Mouse (Mus musculus) cerebellum, postnatal 10 days (tissue): ENCODE results near the gene Prpf31.
"Not testable (repeated sequence)": the region's sequence is repeated elsewhere in the genome, so short reads cannot be mapped to it uniquely, and the experiment has no call there.

Experiments used
- DNase-seq, 2 experiments: peaks; one replicate each; pipeline ENCODE4 v3.0.0; 2021; ENCODE audit warnings: mixed read lengths in 2 of 2

Gene Prpf31

DNA sequence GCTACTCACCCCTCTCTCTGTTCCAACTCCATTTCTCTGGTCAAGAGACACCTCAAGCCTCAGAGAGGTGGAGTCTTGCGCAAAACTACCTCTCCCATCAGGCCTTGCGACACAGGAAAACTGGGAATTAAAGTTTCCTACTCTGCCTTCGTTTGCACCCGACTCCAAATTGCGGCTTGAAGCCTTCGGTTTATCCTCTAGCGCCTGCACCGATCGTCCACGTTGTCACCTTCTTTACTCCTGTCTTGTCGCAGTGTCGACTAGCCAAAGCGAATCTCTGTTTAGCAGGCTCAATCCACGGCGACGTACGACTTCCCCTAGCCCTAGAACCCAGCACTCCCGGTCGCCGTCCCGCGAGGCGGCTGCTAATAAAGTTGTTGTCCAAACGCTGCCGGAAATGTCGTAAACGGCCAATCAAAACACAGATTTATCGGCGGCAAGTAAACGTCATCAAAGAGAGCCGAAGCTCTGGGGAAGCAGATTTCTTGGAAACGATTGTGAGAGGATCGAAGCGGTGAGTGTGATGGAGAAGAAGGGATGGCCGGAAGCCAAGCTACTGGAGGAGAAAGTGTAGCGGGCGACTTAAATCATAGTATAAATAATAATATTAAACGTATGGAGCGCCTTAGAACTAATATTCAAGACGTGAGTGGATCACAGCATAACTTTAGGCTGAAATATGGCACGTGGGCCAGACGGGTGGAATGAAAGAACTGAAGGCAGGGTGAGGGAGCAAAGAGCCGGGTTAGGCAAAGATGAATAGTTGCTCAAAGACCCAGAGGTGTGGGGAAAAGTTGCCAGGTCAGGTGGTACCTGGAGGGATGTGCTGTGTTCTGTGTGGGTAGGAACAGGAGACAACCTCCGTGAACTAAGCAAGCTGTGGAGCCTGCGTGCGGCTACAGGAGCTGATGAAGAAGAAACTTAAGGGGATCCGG lies at the start of gene Prpf31, which contains the start of gene Tfpt:
Prpf31 (plus strand) TSS at position 443 of the 935 bp plus-strand sequence.
Tfpt (minus strand) TSS at position 387 of the 935 bp plus-strand sequence.
- DNase-seq, result peak; percentile 94 to 95

DNA sequence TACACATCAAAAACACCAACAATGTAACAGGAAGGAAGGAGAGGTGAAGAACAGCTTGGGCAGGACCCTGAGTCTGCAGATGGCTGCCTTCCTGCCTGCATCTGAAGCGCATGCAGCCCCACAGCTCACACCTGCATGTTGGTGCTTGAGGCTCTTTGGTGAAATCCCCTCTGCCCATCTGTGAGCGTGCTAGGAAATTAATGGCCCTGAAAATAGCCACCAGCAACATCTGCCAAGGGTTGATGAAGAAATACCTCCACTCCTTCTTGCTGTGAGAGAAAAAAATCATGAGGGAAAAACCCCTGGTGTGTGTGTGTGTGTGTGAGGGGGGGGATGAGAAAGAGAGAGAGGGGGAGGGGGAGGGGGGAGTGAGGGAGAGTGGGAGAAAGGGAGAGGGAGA lies 49.8 kb upstream of the Prpf31 start:
- no peak for DNase-seq

DNA sequence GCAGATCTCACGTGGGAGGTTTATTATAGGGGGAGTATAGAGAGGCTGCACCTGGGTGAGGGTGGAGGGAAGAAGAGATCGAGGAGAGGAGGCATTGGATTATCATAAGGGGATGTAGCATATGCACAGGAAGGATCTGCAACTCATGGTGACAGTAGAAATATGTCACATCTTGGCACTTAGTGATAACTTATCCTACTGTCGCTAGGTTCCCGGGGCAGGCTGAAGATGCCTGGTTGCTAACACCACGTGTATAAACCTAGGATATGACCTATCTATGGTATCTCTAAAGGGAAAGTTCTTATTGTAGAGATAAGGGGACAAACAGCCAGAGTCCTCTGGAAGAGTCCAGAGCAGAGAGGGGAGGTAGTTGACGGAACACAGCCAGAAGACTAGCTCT lies 44.0 kb upstream of the Prpf31 start:
- DNase-seq, result no peak

DNA sequence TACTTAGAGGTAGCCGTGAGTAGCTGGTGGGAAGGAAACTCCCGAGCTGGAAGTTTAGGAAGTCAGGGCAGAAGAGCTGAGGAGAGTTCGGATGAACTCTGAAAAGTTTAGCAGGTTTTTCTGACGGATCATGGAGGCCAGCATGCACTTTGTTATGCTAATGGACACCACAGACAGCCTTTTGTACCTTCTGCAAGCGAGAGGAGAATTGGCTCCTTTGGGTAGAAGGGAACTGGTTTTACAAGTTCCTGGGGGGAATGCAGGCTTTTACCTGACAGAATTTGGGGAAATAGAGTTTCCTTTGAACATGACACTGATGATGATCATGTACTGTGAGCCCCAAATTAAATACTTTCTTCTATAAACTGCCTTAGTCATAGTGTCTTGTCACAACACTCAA lies 43.5 kb upstream of the Prpf31 start:
- DNase-seq, result no peak

DNA sequence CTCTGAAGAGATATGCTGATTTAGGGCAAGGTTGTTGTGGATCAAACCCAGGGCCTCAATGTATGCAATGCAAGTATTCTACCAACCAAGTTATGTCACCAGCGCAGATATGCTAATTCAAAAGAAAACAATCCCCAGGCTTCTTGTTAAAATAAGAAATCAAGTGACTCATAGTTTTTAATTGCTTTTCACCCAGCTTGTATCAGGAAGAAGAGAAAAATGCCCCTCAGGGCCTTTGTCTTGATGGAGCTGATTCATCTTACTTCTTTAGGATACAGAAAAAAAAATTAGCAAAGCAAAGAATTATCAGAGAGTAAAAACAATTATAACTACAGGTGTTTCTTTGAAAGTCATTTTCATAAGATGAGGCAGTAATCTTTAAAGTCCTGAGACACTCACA lies 42.5 kb upstream of the Prpf31 start:
- no peak for DNase-seq

DNA sequence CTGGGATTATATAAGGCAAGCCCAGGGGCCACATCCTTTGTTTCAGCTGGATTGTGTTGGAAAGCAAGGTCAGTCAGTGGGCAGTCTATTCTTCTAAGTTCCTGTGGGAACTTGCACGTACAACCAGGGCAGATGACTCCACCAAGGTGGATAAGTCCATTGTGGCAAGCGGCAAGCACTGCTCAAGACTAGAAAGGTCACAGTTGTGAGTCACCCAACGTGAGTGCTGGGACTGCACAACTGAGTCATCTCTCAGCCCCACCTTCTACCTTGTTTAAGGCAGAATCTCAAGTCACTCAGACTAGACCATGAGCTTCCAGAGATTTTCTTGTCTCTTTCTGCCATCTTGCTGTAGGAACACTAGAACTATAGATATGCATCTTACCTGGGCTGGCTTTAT lies 39.2 kb upstream of the Prpf31 start:
- DNase-seq, result no peak

DNA sequence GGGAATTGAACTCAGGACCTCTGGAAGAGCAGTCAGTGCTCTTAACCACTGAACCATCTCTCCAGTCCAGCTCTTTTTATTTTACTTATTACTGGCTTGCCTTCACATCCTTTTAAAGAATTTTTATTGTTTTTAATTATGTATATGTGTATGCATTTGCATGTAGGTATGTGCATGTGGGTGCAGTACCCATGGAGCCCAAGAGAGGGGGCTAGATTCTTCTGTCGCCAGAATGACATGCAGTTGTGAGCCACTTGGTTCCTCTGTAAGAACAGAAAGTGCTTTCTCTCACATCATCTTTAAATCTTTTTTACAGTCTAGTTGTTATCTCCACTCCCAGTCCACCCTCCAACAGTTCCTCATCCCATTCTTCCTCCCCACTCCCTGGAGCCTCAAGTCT lies 38.3 kb upstream of the Prpf31 start:
- no peak for DNase-seq

DNA sequence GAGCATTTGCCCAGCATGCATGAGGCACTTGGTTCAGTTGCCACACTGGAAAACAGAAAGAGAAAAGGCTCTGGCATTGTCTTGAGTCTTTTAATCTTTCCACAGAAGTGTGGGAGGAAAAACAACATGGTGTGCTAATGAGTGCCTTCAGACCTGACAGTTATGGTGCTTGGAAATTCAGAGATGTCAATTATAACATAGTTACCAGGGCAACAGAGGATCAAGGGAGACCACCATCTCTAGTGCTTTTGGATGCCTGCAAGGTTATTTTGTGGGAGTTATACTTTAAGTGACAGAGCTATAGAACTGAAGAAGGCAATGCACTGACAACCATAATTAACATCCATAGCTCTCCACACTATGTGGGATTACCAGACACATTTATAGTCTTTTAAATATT lies 35.9 kb upstream of the Prpf31 start:
- DNase-seq, result no peak

DNA sequence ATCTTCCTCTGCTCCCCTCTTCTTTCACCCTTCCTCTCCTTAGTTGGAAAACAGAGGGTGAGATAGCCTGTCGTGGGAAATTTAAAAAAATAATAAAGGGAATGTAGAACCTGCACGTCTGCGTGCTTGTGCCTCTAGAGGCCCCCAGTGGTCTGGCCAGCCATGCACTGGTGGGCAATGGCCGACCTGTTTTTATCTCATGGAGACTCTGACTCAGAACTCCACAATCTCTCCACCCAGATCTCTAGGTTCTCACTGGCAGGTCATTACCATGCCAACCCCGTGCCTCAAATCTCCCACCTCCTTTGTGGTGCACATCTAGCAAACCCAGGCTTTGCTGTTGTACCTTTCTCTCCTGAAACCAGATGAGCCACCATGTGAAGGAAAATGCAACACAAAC lies 35.1 kb upstream of the Prpf31 start:
- DNase-seq, result no peak

DNA sequence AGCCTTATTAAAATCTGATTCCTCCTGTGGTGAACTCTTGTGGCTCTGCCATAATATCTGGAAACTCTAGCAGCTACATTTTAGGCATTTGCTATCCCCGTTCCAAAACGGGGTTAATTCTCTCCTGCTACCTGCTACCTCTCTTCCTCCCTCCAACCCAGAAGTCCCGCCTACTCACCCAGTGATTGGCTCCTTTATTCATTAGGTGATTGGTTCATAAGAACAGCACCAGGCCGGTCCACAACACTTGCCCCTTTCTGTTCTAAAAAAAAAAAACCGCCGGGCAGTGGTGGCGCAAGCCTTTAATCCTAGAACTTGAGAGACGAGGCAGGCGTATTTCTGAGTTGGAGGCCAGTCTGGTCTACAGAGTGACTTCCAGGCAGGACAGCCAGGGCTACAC lies 34.6 kb upstream of the Prpf31 start:
- DNase-seq, result no peak

DNA sequence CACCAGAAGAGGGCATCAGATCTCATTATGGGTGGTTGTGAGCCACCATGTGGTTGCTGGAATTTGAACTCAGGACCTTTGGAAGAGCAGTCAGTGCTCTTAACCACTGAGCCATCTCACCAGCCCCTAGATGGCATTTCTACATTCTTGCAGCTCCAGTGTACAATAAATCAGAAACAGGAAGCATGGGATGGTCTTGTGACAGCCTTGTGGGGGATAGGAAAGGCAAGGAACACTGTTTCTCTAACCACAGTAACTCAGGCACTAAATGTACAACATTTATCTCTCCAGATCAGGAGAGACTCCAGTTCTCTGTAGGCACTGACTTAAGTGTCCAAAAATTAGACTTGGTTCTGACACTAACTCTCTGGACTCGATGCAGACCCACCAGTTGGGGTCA lies 32.0 kb upstream of the Prpf31 start:
- DNase-seq, result not testable (repeated sequence)

DNA sequence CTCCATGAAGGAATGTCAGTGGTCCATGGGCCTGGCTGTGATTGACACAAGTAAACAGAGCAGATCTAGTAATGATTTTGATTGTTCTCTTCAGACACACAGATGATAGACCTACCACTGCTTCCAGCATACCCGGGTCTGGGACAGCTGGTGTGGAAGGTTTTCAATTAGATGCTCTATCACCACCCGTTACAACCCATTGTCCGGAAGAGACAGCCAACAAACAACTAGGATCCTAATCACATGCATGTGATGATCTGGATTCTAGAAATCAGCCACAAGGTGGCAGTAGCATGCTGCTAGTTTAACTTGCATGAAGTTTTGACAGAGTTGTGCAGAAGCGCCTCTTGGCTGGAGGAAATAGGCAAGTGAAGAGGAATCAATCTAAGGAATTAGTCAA lies 28.7 kb upstream of the Prpf31 start:
- DNase-seq, result peak; percentile 76 to 83

DNA sequence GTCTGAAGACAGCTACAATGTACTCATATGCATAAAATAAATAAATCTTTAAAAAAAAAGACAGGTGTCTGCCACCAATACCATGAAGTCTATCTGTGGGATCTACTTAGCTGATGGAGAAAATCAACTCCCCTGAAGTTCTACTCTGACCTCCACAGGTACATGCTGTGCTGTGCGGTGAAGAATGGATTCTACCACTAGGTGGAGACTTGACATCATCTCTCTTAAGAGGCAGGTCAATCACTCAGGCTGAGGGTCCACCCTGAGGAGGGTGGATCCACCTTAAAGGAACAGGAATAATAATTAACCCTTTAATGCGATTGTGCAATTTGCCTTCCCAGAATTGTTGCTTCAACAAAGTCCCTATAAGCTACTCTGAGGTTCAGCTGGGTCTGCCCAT lies 23.0 kb upstream of the Prpf31 start:
- DNase-seq, result peak; percentile 33 to 51

DNA sequence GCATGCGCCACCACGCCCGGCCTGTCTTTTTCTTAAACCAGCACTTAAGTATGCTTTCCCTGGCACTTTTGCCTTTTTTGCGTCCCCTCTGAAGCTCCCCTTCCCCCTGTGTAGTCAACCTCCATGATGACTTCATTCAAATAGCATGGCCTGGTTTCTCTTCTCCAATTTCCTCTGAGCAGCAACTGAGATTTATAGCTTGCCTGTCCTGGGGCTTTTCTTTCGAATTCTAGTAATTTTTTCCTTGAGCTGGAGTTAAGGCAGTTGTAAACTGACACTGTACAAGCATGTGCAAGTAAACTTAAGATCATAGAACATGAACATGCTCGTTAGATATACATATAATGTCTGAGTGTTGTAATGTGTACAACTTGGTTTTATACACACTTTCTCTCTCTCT lies 22.4 kb upstream of the Prpf31 start:
- DNase-seq, result no peak

DNA sequence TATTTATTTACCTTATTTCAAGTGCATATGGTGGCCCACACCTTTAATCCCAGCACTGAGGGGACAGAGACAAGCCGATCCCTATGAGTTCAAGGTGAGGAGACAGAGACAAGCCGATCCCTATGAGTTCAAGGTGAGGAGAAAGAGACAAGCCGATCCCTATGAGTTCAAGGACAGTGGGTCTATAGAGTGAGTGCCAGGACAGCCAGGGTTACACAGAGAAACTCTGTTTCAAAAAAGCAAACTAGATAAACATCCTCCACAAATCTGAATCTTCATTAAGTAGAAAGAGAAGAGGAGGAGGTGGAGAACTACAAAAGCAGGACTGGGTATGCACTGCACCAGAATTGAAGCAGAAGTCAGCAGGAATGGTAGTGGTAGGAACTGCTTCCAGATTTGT lies 21.1 kb upstream of the Prpf31 start:
- no peak for DNase-seq

DNA sequence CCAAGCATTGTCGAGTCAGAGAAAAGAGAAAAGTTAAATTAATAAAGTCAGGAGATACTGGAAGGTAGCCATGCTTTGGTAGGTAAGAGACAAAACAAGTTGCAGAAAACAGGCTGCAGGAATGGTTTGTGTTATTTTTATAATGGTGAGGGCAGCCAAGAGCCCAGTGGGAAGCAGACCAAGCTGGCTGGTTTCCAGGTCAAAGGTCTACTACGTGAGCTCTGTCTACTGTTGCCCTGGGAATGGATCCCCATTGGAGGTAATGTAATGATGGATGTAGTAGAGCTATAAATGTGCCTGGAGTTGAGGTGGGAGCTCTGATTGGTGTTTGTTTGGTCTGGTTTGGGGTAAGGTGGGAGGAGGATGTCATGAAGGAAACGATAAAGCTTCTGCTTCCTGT lies 20.7 kb upstream of the Prpf31 start:
- DNase-seq, result no peak

DNA sequence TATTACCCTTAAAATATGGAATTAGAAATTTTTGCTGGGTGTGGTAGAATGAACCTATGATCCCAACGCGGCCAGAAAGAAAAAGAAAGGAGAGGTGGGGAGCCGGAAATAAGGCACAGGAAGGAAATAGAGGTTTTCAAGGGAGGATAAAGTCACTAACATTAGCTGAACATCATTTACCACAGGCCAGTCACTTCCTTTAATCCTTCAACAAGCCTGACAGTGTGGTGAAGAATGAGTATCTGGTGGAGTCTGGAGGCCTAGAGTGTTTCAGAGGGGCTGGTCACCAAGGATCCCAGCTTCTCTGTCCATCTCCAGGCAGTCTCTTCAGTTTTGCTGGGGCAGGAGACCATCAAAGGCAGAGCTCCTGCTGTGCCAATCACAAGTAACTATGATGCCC lies 19.3 kb upstream of the Prpf31 start:
- DNase-seq, result no peak

DNA sequence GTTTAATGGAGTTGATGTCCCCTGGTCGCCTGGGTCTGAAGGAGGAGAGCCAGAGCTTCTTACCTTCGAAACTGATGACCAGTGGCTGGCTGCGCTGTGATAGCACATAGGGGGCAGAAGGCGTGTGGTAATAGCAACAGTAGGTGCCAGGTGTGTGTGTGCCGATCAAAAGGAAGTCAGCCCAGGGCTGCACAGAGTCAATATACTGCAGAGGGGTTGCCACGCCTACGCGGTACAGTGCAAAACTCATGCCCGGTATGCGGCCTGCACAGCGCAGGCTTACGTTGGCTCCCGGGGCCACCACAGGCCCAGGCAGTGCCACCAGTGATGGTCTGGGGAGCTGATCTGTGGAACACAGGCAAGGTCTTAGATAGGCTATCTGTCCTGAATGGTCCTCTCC lies 18.8 kb upstream of the Prpf31 start:
- no peak for DNase-seq

DNA sequence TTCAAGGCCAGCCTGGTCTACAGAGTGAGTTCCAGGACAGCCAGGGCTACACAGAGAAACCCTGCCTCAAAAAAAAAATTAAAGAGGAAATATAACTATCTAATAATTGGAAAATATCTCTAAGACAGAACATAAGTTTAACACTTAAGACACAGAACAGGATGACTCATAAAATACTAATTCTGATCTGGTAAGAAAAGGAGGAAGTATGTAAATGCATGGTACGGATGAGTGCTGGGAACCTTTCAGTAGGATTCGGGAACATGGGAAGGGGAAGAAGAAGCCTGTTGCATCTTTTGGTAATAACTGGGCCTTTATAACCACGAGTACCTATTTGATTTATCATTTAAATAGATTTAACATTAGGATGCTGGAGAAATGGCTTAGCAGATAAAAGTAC lies 15.8 kb upstream of the Prpf31 start:
- DNase-seq, result no peak

DNA sequence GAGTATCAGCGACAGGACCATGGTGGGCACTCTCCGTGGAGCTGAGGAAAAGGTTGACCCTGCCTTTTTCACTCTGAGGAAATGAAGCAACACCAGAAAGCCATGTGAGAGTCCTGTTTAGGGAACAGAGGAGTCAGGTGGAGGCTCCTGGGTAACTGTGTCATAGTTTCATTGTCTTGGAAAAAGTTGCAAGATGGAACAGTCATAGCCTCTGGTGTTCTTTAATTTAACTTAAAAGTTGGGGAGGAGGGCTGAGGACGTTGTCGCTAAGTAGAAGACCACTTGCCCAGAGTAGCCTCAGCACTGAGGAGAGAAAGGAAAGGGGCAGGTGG lies 13.8 kb upstream of the Prpf31 start, which contains the start of gene Oscar:
Oscar (minus strand) TSS at position 101 of the 332 bp plus-strand sequence.
- DNase-seq, result no peak

DNA sequence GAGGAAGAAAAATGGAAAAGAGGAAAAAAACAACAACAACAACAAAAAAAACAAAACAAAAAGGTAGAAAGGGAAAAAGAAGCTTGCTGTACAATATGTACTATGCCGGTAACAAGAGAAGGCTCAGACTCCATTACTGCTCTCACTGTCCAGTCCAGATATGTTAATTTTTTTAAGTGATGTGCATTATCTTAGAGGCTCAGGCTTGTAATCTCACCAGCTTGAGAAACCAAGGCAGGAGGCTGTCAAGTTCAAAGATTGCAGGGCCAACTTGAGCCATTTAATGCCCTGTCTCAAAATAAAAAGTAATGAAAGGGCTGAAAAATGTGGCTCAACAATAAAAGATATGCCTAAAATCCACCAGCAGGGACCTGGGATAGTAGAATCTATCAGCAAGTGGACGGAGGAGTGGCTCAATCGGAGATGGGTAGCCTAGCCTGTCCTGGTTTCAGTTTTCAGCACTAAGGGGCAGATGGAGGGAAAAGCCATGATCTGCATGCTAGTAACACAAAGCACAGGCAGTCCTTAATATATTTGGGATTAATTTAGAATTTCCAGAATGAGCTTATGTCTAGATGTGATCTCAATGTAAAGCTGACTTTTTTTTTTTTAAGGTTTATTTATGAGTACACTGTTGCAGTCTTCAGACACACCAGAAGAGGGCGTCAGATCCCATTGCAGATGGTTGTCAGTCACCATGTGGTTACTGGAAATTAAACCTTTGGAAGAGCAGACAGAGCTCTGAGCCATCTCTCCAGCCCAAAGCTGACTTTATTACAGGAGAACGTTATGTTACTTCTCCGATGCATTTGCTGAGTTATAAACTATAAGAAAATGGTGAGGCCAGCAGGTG lies 13.2 kb upstream of the Prpf31 start:
- DNase-seq, result peak in 1 of 2 experiments; percentile 69

DNA sequence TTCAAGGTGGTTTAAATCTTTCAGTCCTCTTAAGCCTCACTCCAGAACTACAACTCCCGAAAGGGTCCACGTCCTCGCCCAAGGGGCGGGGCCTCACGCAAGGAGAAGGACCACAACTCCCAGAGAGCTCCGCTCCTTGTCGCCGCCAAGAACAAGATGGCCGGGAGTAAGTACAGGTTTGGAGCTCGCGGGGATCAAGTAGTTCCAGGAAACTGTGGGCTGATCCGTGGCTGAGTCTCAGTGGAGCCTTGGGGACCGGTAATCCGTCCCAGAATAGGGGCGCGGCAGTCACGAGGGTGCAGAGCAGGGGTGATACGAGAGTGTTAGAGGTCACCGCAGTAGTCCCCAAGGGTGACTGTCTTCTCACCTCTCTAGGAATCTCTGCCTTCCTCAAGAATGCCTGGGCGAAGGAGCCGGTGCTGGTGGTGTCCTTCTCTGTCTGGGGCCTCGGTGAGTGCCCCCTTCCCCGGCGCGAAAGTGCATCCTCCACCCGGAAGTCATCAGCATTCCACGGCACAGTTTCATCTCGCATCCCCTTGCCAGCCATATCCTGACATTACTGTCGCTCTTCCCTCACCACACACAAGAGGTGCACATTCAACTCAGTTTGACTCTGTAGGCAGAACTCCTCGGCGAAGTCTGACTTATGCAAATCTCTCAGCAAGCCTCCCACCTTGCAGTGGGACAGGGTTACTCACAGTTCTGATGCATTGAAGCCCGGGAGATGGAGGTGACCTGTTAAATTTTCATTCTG lies 12.4 kb upstream of the Prpf31 start, which contains the start of gene Ndufa3:
Ndufa3 (plus strand) TSS at position 132 of the 754 bp plus-strand sequence.
- DNase-seq, result peak; percentile 93 to 95

DNA sequence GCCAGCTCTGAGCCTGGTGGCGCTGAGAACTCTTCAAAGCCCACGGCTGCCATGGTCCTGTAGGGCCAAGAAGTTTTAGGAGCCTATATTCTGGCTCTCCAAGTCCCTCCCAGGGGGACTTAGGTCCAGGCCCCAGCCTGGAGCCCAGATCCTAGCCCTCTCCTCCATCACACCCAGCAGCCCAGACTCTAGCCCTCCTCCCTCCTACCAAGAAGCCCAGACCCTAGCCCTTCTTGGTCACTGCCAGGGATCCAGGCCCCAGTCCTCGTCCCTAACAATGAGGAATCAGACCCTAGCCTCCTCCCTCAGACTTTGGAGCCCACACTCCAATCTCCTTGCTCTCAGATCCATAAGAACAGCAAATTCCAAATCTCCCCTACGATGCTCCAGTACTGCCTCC lies 755 bp upstream of the Prpf31 start:
- DNase-seq, result no peak
